Mouse (Mus musculus): Measurements from ENCODE around the gene Gm572. TPM values are rescaled to one million over a fixed set of nuclear protein-coding genes. Genes with fewer than 3 reads are reported as not detected.

The Gm572 gene
- polyA plus RNA-seq, 1 experiment, result not detected

DNA sequence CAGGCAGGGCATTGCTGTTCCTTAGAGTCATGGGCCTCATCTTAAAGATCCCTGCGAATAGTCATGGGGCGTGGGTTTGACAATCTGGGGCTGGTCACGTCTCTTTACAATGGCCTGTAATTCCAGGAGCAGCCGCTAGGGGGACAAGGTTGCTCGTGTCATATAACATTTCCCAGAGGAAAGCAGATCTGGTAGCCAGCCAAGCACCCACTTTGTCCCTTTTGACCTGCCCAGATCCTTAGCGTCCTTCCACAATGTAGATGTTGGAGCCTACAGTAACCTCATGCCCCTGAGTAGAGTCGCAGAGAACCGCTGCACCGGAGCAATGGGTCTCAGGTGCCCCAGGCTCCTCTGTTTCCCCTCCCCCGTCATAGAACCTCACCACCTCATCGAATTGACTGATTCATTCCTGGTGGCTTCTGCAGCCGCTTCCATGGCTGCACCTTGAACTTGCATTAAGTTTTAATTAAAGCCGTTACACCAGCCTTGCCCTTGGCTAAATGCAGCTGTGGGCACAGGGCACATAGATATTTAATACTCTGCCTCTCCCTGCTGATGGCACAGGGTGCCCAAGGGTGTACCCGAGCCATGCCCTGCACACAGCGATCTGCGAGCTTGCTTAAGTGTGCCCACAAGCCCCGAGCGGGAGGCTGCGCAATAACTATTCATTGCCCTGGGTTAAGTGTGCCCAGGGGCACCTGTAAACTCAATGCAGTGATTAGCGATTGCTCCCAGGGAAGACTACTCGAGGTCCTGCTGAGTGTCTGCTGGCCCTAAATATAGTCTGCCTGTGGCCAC, 19.2 kb downstream of the Gm572 start:
- DNase-seq (ENCODE audit: extremely low spot score in 1 of 2, low spot score in 1 of 2), result peak; percentile 28 to 80

DNA sequence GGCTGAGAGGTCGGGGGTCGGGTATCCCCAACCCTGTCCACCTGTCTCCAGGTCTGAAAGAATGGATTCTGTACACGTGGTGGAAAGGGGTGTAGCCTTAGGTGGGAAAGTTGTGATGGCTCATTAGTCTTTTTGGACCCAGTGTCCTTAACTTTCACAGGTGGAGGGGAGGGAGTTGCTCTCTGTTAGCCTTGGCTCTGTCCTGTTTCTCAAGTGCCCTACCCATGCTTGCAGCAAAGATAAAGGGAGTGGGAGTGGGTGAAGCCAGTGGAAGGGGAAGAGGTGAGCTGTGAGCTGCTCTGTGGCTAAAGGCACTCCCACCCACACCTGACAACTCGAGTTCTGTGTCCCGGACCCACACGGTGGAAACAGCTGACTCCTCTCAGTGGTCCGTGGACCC, 20.2 kb downstream of the Gm572 start:
- DNase-seq (ENCODE audit: extremely low spot score in 1 of 2, low spot score in 1 of 2), result no peak

DNA sequence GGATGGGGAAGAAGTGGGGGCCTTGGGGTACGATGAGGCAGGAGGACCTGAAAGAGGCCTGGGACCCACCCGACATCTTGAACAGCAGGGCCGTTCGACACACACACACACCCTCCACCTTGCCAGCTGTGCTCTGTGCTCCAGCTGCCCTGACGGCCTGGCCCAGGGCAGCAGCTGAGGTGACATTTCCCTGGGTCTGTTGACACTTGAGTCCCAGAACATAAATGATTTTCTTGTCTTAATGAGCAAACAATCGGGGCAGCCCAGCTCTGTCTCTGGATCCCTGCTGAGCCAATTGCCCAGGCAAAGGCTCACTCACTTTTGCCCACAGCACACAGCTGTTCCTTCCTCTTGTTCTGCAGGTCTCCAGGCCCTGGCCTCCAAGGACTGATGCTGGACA, 20.9 kb downstream of the Gm572 start:
- no peak for DNase-seq (ENCODE audit: extremely low spot score in 1 of 2, low spot score in 1 of 2)

DNA sequence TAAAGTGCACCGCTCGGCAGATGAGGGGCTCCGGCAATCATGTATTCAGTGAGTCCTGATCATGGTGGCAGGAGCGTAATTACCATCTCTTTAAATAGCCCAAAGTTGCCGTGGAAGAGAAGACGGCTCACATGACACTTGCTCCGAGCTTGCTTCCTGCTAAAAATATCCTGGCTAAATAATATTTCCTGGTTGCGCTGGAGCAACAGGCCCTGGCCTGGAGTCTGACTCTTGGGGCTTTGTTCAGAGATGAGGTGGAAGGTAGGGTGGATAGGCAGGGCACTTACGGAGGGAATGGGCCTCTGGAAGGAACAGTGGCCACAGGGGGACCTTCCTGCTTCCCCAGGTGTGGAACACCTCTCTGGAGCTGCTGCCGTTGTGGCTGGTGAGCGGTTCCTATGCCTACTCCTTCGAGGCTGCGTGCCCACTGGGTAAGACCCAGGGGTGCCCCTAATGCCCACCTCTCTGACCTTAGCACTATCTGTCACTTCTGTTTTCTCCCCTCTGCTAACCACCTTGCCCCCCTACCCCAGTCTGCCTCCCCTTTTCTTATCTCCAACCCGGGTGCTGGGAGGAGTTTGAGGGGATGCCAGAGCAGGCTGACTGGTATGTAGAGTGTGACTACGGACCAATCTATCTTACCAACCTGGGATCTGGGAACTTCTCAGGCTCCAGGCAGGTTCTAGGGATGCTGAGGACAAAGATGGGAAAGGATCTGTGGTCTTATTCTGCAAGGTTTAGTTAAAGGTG, 24.1 kb downstream of the Gm572 start:
- DNase-seq (ENCODE audit: extremely low spot score in 1 of 2, low spot score in 1 of 2), result no peak

DNA sequence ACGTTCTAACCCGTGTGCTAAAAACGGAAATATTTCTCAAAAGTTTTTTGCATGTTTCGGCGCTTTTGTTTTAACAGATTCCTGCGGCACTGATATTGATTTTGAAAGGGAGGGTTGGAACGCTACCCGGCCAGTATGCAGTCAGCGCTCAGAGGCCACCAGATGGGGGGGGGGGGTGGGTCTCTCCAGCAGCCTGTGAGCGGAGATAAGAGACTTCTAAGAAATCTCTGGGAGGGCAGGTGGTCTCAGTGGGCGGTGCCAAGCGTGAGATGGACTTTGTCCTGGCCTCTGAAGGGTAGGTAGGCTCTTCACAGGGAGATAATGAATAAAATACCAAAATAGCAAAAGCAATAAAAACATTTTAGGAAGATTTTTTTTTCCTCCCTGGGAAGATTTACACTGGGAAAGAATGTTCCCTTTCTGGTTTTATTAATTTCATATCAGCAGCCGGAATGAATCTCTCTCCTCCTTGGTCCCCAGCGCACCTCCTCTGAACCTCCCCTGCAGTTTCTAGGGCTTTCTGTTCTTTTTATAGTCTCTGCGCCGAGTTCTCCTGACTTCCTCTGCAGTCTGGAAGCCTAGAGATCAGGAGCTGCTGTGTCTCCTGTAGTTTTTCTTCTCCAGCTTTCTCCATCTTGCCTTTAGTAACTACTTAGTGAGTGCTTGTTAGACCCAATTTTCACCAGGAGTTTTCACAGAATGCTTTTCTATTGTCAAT, 28.3 kb downstream of the Gm572 start:
- DNase-seq (ENCODE audit: extremely low spot score in 1 of 2, low spot score in 1 of 2), result peak in 1 of 2 experiments; percentile 62

DNA sequence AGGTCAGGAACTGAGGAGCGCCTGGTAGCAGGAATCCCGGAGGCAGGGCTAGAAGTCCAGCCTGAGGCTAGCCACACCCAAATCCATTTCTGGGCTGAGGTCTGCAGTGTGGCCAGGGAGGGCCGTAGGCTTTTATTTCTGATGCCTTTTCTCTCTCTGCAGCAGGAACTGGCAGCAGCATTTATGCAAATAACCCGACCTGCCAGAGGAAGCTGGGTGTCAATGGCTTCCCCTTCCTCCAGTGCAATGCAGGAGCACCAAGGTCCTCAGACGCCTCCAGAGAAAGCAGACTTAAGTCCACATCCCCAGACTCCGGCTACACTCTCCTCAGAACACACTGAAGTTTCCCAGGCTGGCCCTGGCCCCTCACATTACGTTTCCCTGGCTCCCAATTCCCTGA, 31.9 kb downstream of the Gm572 start:
- DNase-seq (ENCODE audit: extremely low spot score in 1 of 2, low spot score in 1 of 2), result no peak

DNA sequence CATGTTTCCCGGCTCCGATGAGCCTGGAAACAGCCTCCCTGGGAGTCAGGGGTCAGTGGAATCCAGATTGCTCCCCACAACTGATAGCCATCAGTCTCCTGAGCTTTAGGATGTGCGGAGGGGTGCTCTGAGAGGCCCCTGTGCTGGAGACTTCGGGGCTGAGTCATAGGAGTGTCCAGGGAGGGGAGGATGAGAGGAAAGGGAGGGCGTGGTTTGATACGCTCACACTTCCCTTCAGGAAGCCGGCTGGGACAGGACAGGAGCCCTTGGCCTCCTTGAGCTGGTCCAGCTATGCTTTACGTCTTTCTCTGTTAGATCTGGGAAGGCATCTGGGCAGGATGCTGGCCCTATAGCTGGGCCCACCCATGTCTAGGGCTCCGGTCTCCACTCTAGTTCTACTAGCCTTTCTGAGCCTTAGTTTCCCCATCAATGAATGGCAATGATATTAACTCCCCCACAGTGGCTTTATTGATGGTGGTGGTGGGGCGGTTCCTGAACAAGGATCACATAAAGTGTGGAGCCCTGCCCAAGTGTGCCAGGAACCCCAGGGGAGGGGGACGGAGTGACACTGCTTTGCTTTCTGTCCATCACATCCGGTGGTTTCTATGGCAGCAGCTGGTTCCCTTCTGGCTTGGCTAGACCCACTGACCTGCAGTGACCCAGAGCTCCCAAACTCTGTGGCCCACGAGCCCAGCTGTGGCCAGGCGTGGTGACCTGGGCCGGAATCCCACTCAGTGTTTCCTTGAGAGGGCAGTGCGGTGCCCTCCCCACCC, 33.3 kb downstream of the Gm572 start:
- no peak for DNase-seq (ENCODE audit: extremely low spot score in 1 of 2, low spot score in 1 of 2)

DNA sequence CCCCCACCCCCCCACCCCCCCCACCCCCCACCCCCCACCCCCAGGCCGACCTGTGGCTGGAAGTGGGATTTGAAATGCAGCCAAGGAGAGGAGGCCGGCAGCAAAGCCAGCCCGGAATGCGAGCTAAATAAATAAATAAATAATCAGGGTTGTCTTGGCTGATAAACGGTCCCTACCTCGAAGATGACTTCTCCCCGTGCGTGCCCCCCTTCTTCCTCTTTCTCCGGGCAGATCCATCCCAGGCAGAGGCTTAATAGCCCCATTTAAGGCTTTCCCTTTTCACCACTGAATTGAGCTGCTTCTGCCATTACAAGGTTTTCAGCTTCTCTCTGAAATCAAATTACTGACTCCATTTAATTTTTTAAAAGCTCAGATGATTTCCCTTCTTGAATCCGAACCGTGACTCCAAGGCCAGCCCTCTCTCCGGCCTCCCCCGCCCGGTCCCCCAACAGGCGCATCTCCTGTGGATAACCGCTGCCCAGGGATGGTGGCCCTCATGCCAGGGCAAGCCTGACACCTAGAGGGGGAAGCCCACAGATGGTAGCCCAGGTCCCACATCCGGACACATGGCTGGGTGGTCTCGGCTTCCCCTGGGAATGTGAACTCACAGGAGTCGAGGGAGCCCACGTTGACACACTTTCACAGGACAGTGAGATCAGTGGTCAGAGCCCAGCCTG, 34.0 kb downstream of the Gm572 start:
- no peak for DNase-seq (ENCODE audit: extremely low spot score in 1 of 2, low spot score in 1 of 2)

DNA sequence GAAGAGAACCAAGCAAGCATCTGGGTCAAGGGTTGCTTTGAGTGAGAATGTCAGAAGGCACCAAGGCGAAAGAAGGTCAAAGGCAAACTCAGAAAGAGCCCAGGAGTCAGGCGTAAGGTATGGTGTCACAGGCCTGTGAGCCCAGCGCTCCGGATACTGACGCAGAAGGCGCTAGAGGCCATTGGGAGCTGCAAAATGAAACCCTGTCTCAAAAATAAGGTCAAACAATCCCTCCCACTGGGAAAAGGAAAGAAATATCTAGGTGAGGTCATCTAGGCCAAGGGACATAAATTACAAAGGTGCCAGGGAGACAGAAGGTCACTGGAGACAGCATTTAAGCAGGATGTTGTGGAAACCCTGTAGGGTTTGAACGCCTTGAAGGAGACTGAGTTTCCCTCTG, 35.0 kb downstream of the Gm572 start:
- DNase-seq (ENCODE audit: extremely low spot score in 1 of 2, low spot score in 1 of 2), result no peak

DNA sequence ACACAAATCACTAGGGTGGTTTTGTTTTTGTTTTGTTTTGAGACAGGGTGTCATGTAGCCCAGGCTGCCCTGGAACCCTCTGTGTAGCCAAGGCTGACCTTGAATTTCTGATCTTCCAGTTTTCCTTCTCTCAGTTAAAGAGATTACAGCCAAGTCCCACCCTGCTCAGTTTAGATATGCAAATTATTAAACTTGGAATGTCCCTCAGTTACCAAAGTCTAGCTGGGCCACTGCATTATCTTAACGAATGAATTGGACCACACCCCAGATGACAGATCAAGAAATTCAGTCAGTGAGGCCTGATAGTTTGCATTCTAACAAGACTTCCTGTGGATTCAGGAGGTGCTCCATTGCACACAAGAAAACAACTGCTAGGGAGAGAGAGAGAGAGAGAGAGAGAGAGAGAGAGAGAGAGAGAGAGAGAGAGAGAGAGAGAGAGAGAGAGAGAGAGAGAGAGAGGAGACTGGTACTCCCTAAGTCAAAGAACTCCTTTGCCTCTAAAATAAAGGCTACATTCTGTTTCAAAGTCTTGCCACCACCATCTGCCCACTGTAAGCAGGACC, 37.5 kb downstream of the Gm572 start:
- DNase-seq (ENCODE audit: extremely low spot score in 1 of 2, low spot score in 1 of 2), result no peak

DNA sequence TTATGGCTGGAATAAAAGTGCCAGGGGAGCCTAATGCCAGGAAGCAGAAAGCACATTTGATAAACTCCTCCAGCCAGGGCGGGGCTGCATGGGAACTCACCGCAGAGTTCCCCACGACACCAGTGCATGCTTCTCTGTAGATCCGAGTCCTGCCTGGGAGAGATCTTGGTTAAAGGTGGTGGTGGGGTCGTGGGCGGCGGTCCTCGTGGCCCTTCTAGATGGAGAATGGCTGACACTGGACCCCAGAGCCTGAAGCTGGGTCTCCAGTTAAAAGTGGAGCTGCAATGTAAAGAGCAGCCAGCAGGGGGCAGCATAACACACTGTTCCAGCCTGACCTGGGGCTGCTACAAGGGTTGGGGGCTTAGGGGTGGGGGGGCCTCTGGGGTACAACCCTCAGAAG, 38.3 kb downstream of the Gm572 start:
- peak in 1 of 2 experiments; percentile 70 for DNase-seq (ENCODE audit: extremely low spot score in 1 of 2, low spot score in 1 of 2)

DNA sequence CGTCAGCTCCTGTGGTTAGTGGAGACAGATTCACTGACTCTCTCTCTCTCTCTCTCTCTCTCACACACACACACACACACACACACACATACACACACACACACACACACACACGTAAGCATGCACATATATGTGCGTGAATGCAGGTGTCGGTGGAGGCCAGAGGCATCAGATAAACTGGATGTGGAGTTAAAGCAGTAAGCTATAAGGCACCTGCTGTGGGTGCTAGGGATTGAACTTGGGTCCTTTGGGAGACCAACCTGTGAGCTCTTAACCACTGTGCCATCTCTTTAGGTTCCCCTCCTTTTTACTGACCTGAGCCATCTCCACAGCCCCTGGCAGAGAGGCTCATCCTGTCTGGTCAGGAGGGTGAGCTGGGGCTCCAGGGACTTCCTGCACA, 39.8 kb downstream of the Gm572 start:
- no peak for DNase-seq (ENCODE audit: extremely low spot score in 1 of 2, low spot score in 1 of 2)

DNA sequence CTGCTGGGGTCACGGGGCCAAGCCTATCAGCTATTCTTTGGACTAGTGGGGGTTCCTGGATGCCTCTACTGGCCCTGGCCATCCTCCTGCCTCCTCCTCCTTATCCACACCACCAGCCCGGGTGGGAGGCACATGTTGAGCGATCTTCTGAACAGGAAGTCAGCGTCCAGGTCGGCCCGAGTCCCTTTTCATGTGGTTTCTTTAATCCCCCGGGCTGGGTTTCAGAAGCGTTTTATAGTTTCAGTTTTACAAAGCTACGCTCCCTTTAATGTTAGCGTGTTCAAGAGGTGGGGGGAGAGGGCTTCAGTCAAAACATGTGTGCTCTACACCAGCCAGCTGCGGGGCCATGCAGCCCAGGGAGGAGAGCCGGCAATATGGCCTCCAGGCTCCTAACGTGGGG, 40.4 kb downstream of the Gm572 start:
- no peak for DNase-seq (ENCODE audit: extremely low spot score in 1 of 2, low spot score in 1 of 2)

DNA sequence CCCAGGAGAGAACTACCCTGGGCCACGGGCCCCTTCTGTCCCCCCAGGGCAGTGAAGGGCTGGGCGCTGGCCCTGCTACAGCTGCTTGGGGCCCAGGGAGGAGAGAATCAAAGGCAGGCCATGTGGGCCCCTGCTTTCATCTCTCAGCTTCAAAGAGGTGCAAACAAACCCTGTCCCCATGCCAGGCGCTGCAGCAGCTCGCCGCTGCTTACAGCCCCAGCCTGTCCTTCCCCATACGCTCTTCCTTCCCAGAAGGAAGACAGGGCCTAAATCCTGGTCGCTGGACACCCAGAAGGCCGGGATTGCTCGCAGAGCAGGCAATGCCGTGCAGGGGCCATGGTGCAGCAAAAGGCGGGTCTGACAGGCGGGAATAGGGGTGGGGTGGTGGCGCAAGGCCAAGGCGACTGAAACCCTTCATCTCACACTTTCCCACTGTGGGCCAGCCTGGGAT, 43.4 kb downstream of the Gm572 start:
- DNase-seq (ENCODE audit: extremely low spot score in 1 of 2, low spot score in 1 of 2), result no peak

DNA sequence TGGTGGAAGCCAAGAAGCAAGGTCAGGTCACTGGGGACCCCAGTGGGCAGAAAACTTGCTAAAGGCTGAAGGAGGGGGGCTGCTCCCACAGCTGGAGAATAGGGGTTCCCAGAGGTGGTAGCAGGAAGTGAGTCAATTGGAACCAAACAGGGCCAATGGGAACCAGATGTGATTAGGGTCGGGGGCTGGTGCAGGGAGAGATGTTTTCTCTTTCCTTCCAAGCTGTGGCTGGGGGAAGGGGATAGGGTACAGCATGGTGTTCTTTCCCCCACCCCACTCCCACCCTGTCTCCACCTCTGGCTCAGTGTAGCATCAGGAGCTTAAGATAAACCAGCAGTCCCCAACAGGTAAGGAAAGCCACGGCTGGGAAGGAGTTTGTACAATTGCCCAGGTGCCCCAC, 45.0 kb downstream of the Gm572 start:
- no peak for DNase-seq (ENCODE audit: extremely low spot score in 1 of 2, low spot score in 1 of 2)

DNA sequence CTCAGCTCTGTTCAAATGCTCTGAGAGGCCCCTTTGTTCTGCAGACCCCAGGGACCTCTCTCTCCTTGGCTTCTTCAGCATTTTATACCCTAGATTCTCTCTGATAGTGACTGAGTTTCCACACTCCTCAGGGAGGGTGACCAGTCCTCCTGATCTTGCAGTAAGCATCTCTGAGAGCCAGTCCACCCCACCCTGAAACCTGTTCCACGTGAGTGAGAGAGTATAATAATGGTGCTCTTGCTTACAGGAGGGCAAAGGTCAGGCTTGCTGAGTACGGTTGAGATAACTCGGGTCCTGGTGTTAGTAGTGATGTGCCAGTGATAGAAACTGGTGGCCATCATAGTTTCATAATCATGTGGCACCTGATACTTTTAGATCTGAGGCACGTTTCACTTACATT, 48.1 kb downstream of the Gm572 start:
- no peak for DNase-seq (ENCODE audit: extremely low spot score in 1 of 2, low spot score in 1 of 2)

DNA sequence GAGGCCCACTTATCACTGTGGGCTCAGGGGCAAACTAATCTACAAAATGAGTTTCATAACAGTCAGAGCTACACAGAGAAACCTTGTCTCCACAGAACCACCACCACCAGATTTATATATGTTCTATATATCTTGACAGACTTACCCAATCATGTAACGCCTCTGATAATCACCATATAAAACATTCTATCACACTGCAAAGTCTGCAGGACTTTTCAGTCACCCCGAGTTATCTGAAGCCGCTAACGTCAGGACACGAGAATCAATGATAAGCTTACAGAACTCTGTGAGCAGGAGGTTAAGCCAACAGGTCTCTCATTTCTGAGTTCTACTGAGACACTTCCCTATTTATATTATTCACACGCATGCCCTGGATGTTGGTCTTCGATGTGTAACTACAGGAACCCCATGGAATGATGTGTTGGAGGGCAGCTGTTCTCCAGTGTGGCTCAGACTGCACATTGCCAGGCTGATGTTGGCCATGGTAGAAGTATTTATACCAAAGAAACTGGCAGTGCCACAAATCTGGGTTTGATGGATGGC, 50.4 kb downstream of the Gm572 start:
- DNase-seq (ENCODE audit: extremely low spot score in 1 of 2, low spot score in 1 of 2), result no peak

DNA sequence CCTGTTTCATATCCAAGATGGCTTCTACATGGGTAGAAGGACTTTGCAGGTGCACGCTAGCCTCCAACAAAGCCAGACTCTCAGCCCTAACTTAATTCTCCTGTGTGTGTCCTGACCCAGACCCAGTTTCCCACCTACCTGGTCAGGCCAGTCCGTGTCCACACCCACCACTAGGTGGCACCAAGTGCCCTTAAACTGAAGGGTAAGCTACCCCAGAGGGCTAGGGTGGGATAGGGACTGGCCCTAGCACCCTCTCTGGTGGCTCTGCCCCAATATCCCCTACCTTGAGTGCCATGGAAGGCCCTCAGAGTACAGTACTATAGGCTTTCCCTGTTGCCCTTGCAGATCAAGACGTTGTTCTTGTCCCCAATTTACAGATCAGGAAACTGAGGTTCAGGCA, 61.6 kb downstream of the Gm572 start:
- DNase-seq (ENCODE audit: extremely low spot score in 1 of 2, low spot score in 1 of 2), result peak in 1 of 2 experiments; percentile 51

DNA sequence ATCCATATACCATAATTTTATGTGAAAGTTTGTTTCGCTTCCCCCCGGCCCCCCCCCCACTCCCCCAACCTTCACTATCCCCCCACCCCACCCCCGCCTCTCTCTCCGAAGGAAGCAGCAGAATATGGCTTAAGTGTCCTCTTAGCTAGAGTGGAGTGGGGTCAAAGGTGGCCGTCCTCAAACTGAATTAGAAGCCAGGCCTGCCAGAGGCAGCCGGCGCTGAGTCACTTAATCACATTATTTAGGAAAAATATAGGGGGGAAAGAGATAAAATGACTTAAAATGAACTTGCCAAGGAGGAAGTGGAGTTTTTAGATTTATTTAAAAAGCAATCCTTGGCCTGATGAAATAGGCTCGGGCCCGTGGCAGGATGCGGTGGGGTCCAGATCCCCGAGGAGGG, 65.7 kb downstream of the Gm572 start:
- DNase-seq (ENCODE audit: extremely low spot score in 1 of 2, low spot score in 1 of 2), result no peak

DNA sequence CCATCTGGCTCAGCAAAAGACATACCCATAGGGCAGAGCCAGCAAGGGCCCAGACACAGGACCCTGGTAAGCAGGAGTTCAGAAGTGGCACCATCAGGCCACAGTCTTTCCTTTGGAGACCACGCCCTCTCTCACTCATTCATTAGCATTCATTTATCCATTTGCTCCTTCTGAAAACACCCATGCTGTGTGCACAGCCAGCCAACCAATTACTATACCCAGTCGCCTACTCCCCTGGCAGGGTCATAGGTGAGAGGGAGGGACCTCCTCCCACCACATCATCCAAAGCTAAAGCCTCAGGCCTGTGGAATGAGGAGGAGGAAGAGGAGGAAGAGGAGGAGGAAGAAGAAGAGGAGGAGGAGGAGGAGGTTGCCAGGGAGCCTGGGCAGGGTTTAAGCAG, 67.3 kb downstream of the Gm572 start:
- DNase-seq (ENCODE audit: extremely low spot score in 1 of 2, low spot score in 1 of 2), result no peak
